Mouse (Mus musculus) hindbrain, embryonic 10.5 days (tissue): Measurements from ENCODE around the gene Bad. TPM values are rescaled to one million over a fixed set of nuclear protein-coding genes. Genes with fewer than 3 reads are reported as not detected.

ENCODE experiments used
- DNase-seq: peaks from one replicate; pipeline ENCODE4 v3.0.0-alpha.2; 2017; ENCODE audit warnings: low spot score
- H3K27ac ChIP-seq: fragments of 300-500 bp; sonication (generic); 2 replicates; pipeline ENCODE4 v1.5.1; 2016; ENCODE audit warnings: mild to moderate bottlenecking, moderate library complexity
- H3K27me3 ChIP-seq: fragments of 300-500 bp; sonication (generic); 2 replicates; pipeline ENCODE4 v1.6.1; 2016; ENCODE audit warnings: mild to moderate bottlenecking; ENCODE audit not compliant: poor library complexity, insufficient read depth, severe bottlenecking
- H3K36me3 ChIP-seq: fragments of 300-500 bp; sonication (generic); 2 replicates; pipeline ENCODE4 v1.6.1; 2016; ENCODE audit warnings: mild to moderate bottlenecking, moderate library complexity
- H3K4me1 ChIP-seq: fragments of 300-500 bp; sonication (generic); replicated peaks from 2 replicates; pipeline ENCODE4 v1.6.1; 2016; ENCODE audit warnings: mild to moderate bottlenecking
- H3K4me3 ChIP-seq: fragments of 300-500 bp; sonication (generic); 2 replicates; pipeline ENCODE4 v1.5.1; 2016; ENCODE audit warnings: mild to moderate bottlenecking, moderate library complexity
- H3K9me3 ChIP-seq: fragments of 300-500 bp; sonication (generic); 2 replicates; pipeline ENCODE4 v1.6.1; 2016; ENCODE audit warnings: mild to moderate bottlenecking, moderate library complexity
- WGBS: fragments of 180-500 bp; shearing (Covaris S2); methylation state at CpG from one replicate; pipeline ENCODE4 v1.1.7; 2016; 5-methylcytosine and 5-hydroxymethylcytosine counted together
- polyA plus RNA-seq: library from polyadenylated mRNA; unstranded; fragments of >200 nt; fragmentation: Nextera tagmentation; extraction: Ambion mirVana; gene quantifications from 2 replicates; pipeline ENCODE4 v1.2.1, GENCODE M21; 2016

Gene Bad
- polyA plus RNA-seq, 1 experiment from 2014 or later = 75.5 TPM

DNA sequence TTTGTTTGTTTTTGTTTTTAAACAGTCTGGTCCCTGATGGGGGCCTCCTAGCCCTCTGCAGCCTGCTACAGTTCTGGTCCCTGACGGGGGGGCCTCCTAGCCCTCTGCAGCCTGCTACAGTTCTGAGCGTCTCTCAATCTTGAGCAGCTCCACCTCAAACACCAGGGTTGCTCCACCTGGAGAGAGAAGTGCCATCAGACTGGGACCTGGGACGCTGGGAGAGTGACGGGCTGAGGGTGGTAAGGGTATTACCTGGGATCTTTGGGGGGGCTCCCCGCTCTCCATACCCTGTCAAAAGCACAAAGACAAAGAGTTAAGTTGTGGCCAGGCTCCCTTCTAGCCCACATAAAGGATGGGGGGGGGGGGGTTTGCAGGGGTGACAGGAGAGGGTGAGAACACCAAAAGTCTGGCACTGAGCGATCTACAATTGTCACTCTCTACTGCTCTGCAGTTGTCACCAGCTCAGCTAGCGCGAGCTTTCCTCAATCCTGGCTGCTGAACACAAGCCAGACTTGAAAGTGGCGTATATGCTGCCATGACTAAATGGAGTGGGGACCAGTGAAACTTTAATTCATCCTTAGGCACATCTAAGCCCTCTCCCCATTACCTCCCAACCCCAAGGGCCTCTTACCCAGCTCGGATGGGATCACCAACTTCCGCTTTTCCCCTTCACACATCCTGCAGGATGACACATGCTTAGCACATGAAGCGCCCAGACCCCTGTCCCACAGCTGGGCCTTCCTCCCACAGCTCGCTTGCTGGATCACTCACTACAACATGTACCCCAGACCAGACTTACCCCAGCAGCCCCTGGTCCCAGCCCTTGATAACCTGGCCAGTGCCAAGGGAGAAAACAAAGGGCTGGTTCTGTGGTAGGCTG, 36.3 kb downstream of the Bad start:
- WGBS = 86% methylated on average over 13 of the region's 13 CpGs
- no peaks in the 10 kb centered on the region for H3K9me3 ChIP-seq
- no peak for DNase-seq
- peaks cover 37% of the 10 kb centered on the region for H3K36me3 ChIP-seq
- H3K4me3 ChIP-seq = peak overlapping the region; percentile 73
- peaks cover 70% of the 10 kb centered on the region for H3K4me1 ChIP-seq
- peak overlapping the region; percentile 98 for H3K27ac ChIP-seq
- peaks cover 3% of the 10 kb centered on the region; the same call in 1 of the 2 replicates for H3K27me3 ChIP-seq

DNA sequence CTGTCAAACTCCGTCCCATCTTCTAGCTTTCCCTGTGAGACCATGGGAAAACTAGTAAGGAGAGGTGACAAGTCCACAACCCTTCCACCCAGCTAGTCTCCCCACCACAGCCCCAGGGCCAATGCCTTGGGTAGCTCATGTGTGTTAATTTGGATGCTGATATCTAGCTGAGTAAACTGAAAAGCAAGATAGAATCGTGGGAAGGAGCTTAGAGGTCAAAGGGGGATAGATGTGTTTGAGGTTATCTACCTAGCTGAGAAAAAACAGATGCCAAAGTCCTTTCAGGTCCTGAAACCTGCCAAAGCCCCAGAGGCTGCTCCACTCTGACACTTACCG, 36.9 kb downstream of the Bad start:
- WGBS = 57% methylated on average over 3 of the region's 3 CpGs
- Histone ChIP-seq H3K36me3 (peaks cover 43% of the 10 kb centered on the region), H3K27me3 (no peaks in the 10 kb centered on the region; the same call in 1 of the 2 replicates), H3K4me3 (peak overlapping the region; percentile 73), H3K27ac (peak overlapping the region; percentile 98), H3K4me1 (peaks cover 69% of the 10 kb centered on the region), H3K9me3 (no peaks in the 10 kb centered on the region)
- no peak for DNase-seq

DNA sequence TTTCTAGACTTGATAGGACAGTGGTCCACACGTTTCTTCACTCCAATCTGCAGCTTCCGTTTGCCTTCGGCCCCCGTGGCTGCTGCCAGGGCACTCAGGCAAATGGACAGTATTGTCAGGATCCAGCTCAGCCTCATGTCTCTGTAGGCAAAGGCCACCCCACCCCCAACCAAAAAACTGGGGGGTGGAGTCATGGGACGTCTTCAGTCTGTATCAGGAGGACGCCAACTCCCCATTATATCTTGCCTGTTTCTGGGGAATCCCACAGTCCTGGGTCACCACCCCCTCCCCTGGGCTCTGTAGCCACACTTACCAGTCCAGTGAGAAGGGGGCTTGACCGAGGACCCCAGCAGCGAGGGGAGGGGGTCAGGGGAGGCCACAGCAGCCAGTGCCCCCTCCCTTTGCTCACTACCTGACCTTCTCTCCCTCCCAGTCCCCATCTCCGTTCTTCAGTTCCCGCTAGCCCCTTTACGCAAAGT, 37.4 kb downstream of the Bad start:
- peak; percentile 43 for DNase-seq
- 13% methylated on average over 11 of the region's 11 CpGs for WGBS
- H3K4me1 ChIP-seq = peaks cover 69% of the 10 kb centered on the region
- no peaks in the 10 kb centered on the region for H3K9me3 ChIP-seq
- peak overlapping the region; percentile 98 for H3K27ac ChIP-seq
- peak overlapping the region; percentile 73 for H3K4me3 ChIP-seq
- peaks cover 47% of the 10 kb centered on the region for H3K36me3 ChIP-seq
- no peaks in the 10 kb centered on the region for H3K27me3 ChIP-seq

DNA sequence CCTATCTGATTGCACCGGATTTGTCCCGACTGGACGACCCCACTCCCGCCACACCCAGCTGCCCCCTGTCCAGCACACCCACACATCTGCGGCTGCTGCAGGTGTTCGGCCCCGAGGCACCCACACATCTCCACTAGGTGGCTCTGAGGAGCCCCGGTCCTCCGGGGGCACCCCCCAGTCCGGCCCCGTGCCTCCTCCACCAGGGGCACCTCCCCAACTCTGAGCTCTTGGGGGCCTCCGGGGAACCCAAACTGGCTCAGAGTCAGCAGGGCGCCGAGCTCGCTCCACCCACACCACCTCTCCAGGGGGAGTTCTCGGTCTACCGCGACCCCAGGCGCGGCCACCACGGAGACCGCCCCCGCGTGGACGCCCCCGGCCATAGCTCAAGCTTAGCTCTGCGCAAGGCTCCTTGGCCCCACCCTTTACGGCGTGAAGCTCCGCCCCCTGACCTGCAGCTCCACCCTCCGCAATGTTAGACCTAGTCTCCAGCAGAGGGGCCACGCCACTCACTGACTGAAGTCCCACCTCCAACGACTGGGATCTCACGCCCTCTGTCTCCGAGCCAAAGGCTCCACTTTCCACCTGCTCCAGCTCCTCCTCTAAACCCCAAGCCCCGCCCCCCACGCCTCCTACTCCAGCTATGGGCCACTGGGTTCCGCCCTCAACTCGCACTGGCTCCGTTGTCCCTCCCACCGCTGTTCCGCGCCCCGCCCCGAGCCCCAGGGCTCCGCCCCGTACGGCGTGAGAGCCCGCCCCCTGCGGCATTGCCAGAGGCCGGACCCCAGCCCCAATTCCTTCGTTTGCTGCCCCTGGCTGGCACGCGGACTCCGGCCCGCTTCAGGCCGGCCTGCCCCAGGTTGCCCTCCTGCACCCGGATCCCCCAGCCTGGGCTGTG, 38.1 kb downstream of the Bad start:
- WGBS = under 1% methylated on average over 59 of the region's 59 CpGs
- DNase-seq = peak; percentile 100
- Histone ChIP-seq H3K4me3 (peak overlapping the region; percentile 73), H3K4me1 (peaks cover 69% of the 10 kb centered on the region), H3K27ac (peak overlapping the region; percentile 98), H3K36me3 (peaks cover 52% of the 10 kb centered on the region), H3K9me3 (no peaks in the 10 kb centered on the region), H3K27me3 (no peaks in the 10 kb centered on the region)

DNA sequence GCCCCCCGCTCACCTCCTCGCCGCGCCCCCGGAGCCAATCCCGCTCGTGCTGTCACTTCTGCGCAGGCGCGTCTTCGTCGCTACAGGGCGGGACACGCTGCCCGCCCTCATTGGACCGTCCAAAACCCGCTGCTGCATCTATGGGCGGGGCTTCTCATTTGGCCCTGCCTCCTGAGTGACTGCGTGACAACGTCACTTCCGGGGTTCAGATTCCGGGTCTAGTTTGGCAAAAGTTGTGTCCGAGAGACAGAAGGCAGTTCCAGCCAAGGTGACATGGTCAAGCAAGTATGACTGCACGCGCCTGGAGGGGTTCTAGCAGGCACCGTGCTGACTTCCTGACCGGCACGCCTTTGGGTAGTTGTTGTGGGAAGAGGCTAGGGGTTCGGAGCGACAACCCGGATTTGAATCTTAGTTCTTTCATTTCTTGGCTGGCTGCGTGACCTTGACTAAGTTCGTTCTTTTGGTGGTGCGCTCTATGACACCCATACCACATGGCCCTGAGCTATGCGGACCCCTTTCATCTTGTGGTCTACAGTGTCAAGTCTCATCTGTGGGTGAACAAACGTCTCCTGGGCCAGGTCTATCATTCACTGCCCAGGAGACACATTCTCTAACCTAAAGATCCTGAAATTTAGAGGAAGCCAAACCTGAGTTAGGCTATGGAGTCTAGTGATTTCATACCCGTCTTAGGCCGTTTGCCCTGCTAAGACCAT, 38.9 kb downstream of the Bad start, which contains the start of gene Fkbp2:
Fkbp2 (minus strand) TSS at position 121 of the 713 bp plus-strand sequence.
- WGBS = 2% methylated on average over 38 of the region's 38 CpGs
- peaks cover 60% of the 10 kb centered on the region for H3K36me3 ChIP-seq
- peaks cover 71% of the 10 kb centered on the region for H3K4me1 ChIP-seq

DNA sequence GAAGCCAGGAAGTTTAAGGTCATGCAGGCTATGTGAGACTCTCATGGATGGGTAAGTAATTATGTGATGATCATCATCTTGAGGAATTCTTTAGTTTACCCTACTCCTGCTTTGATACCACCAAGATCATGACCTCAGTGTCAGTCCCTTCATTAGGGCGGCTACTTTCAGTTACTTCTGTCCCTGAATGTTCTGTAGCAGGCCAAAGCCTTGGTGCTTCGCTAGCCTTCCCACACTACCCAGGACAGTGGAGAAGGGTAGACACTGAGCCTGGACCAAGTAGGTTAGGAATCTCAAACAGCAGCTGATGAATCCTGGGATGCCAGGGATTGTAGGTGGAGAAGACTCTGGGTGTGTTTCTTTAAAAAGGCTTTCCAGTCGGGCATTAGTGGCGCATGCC, 39.8 kb downstream of the Bad start:
- Histone ChIP-seq H3K27me3 (no peaks in the 10 kb centered on the region), H3K36me3 (peaks cover 64% of the 10 kb centered on the region), H3K9me3 (no peaks in the 10 kb centered on the region), H3K4me1 (peaks cover 70% of the 10 kb centered on the region), H3K4me3 (peak overlapping the region; percentile 73; the same call in 1 of the 2 replicates), H3K27ac (no peak overlapping the region)
- 91% methylated on average over 4 of the region's 4 CpGs for WGBS
- no peak for DNase-seq

More for the DNA sequence above, 38.9 kb downstream of the Bad start, which contains the start of gene Fkbp2:
- H3K27me3 ChIP-seq = no peaks in the 10 kb centered on the region
- peak within 1 kb of the TSS; percentile 73 for H3K4me3 ChIP-seq
- peak; percentile 99 for DNase-seq
- H3K9me3 ChIP-seq = no peaks in the 10 kb centered on the region
- peak within 1 kb of the TSS; percentile 98 for H3K27ac ChIP-seq

DNA sequence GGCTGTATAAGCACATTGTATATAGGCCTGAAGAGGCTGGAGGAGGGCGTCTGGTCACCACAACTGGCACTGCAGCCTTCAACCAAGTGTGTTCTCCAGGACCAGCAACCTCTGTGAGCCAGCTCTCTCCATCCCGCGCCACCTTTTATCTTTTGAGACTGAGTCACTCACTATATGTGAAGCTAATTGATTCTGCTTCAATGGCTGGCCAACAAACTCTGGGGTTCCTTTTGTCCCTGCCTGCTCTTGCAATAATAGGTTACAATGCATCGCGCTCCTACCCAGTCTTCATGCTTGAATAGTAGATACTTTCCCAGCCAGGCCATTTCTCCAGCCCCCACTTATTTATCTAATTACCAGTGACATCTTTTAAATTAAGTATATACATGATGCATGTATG, 42.0 kb downstream of the Bad start:
- Histone ChIP-seq H3K4me3 (no peak overlapping the region), H3K4me1 (peaks cover 69% of the 10 kb centered on the region), H3K36me3 (peaks cover 42% of the 10 kb centered on the region), H3K9me3 (no peaks in the 10 kb centered on the region), H3K27me3 (no peaks in the 10 kb centered on the region), H3K27ac (no peak overlapping the region)
- 52% methylated on average over 5 of the region's 5 CpGs for WGBS
- no peak for DNase-seq

DNA sequence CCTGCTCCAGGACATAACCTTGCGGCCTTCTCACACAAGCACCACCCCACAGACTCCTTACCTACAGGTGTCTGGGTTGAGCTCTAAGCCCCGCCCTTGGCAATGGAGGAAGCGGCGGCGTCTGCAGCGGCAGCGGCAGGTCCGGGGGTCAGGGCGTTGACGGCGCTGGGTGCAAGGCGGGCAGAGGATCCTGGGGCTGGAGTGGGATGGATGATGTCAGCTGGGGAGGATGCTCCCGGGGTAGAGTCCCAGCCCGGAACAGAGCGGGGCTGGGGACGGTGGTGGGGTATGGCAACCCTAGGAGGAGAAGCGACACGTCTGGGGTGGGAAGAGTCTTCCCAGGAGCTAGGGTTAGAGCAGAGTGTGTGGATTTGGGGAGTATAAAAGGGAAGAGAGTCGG, 43.6 kb downstream of the Bad start:
- Histone ChIP-seq H3K27me3 (no peaks in the 10 kb centered on the region), H3K36me3 (peaks cover 43% of the 10 kb centered on the region), H3K4me1 (peaks cover 58% of the 10 kb centered on the region), H3K27ac (no peak overlapping the region), H3K4me3 (peak overlapping the region; percentile 0; the same call in 1 of the 2 replicates), H3K9me3 (no peaks in the 10 kb centered on the region)
- DNase-seq = no peak
- 81% methylated on average over 19 of the region's 19 CpGs for WGBS

DNA sequence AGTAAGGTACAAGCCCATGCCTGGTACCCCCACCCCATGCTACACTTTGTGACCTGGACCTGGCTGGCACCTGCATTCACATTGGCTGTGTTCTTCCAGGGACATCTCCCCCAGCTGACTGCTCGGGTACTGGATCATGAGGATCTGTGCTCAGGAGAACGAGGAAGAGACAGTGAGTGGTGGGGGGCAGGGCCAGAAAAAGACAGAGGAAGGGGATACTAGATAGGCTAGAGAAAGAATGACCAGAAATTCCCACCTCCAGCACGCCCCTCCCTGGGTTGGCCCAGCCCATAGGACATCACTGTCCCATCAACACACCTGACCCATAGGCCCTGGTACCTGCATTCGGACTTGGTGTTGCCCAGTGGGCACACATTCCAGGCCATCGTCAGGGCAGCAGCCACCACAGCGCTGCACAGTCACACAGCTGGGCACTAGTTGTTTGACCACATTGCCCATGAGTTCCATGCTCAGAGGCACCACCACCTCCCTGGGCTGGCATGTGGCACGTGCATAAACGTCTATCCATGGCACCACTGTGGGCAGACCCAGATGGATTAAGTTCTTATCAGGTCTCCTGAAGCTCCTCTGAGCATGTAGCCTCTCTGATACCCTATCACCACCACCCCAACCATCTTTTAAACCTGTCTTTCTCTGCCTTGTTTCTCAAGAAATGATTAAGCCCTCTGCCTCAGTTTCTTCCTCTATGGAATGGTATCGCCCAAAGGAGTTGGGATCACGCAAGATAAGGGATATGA, 44.5 kb downstream of the Bad start:
- Histone ChIP-seq H3K27me3 (no peaks in the 10 kb centered on the region), H3K27ac (0 out of 2 replicates have a peak overlapping the region, but pooled peaks have one; percentile 97), H3K36me3 (peaks cover 43% of the 10 kb centered on the region), H3K4me1 (peaks cover 52% of the 10 kb centered on the region), H3K9me3 (no peaks in the 10 kb centered on the region), H3K4me3 (peak overlapping the region; percentile 95)
- DNase-seq = no peak
- WGBS = 81% methylated on average over 10 of the region's 10 CpGs

DNA sequence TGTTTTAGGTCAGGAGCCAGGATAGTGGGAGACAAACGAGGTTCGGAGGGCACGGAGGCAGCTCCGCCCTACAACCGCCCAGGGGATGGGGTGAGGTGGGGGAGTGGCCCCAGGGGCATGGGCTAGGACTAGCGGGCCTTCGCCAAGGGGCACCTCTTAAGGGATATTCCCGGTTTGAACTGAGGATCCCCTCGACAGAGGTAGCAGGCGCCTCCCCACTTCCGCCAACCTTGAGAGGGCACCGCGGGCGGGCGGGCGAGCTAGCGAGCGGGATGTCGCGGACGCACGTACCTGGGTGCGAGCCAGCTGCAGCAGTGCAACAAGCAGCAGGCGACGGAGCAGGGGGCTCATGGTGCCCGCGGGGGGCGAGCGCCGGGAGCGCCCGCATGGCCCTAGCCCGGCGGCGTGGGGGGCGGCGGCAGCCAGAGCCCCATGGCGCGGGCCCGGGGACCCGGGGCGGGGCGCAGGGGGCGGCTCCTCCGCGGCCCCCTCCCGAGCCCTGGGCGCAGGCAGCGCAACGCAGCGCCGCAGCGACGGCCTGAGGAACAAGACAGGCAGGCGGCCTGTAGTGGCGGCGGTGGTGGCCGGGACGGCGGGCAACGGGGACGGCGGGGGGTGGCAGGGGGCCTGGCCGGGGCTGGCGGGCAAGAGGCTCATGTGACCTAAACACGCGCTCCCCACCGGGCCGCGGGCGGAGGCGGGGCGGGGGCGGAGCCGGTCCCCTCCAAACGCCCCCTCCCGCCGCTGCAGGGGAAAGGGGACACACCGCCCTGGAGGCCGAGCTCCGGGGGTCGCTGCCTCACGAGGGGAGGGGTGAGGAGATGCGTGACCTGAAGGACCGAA, 45.6 kb downstream of the Bad start, which contains the start of gene Vegfb:
Vegfb (minus strand) TSS at position 591 of the 843 bp plus-strand sequence.
- Histone ChIP-seq H3K27me3 (no peaks in the 10 kb centered on the region), H3K4me1 (peaks cover 55% of the 10 kb centered on the region), H3K4me3 (peak within 1 kb of the TSS; percentile 95), H3K27ac (peak within 1 kb of the TSS; percentile 97), H3K9me3 (no peaks in the 10 kb centered on the region), H3K36me3 (peaks cover 41% of the 10 kb centered on the region)
- WGBS = under 1% methylated on average over 84 of the region's 85 CpGs
- peak; percentile 66 for DNase-seq

DNA sequence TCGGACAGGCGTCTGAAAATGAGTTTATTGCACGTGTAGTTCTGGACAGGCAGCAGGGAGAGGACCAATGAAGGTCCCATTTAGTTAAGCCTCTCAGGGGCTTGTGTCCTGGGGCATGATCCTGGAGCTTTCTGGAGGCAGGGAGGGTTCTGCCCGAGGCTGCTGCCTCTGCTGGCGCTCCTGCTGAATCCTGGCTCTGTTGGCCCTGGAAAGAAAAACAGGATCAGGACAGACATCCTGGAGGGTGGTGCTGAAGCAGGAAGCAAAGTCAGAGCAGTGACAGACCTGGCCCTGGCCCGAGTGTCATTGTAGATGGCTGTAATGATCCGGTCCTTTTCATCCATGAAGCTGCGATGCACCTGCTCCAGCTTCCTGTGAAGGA, 46.2 kb downstream of the Bad start:
- Histone ChIP-seq H3K36me3 (peaks cover 34% of the 10 kb centered on the region), H3K27me3 (no peaks in the 10 kb centered on the region), H3K27ac (peak overlapping the region; percentile 97), H3K4me1 (peaks cover 59% of the 10 kb centered on the region), H3K9me3 (no peaks in the 10 kb centered on the region), H3K4me3 (peak overlapping the region; percentile 95)
- no peak for DNase-seq
- WGBS = 7% methylated on average over 8 of the region's 8 CpGs
